Mouse (Mus musculus) stomach, embryonic 14.5 days (tissue): ENCODE measurements around the gene 2210010C04Rik. TPM values are rescaled to one million over a fixed set of nuclear protein-coding genes. Genes with fewer than 3 reads are reported as not detected.
"Not testable (repeated sequence)": the region's sequence is repeated elsewhere in the genome, so short reads cannot be mapped to it uniquely, and the experiment has no call there.

Source experiments
- ATAC-seq: fragments of 200-750 bp; cut with Nextera tagmentation; 2 replicates; pipeline ENCODE4 v1.8.0; 2017; ENCODE audit warnings: low read depth, moderate TSS enrichment; ENCODE audit not compliant: insufficient number of reproducible peaks, insufficient read depth, low FRiP score
- H3K27ac ChIP-seq: fragments of 300-500 bp; sonication (generic); 2 replicates; pipeline ENCODE4 v1.5.1; 2014; ENCODE audit warnings: mild to moderate bottlenecking, low read length, moderate library complexity, mixed read lengths
- H3K27me3 ChIP-seq: fragments of 300-500 bp; sonication (generic); 2 replicates; pipeline ENCODE4 v1.6.1; 2014; ENCODE audit warnings: low read length, control low read depth, mixed read lengths; ENCODE audit not compliant: control insufficient read depth, insufficient read depth
- H3K36me3 ChIP-seq: fragments of 300-500 bp; sonication (generic); 2 replicates; pipeline ENCODE4 v1.6.1; 2014; ENCODE audit warnings: mild to moderate bottlenecking, control low read depth, low read length, moderate library complexity, mixed read lengths; ENCODE audit not compliant: control insufficient read depth, insufficient read depth
- H3K4me1 ChIP-seq: fragments of 300-500 bp; sonication (generic); 2 replicates; pipeline ENCODE4 v1.6.1; 2014; ENCODE audit warnings: low read length, control low read depth, mixed read lengths; ENCODE audit not compliant: control insufficient read depth, insufficient read depth
- H3K4me2 ChIP-seq: fragments of 300-500 bp; sonication (generic); replicated peaks from 2 replicates; pipeline ENCODE4 v1.6.1; 2014; ENCODE audit warnings: low read depth, low read length, control low read depth
- H3K4me3 ChIP-seq: fragments of 300-500 bp; sonication (generic); 2 replicates; pipeline ENCODE4 v1.5.1; 2014; ENCODE audit warnings: low read depth, low read length, control low read depth
- H3K9ac ChIP-seq: fragments of 300-500 bp; sonication (generic); replicated peaks from 2 replicates; pipeline ENCODE4 v1.6.1; 2014; ENCODE audit warnings: low read depth, mild to moderate bottlenecking, control low read depth, low read length, moderate library complexity, mixed read lengths
- H3K9me3 ChIP-seq: fragments of 300-500 bp; sonication (generic); 2 replicates; pipeline ENCODE4 v1.6.1; 2016; ENCODE audit warnings: low read depth, low read length, control low read depth; ENCODE audit not compliant: control insufficient read depth
- whole genome bisulfite sequencing: fragments of 180-500 bp; shearing (Covaris S2); extraction: QIAGEN DNeasy Blood & Tissue Kit; methylation state at CpG from one replicate; pipeline ENCODE4 v1.1.7; 2014; 5-methylcytosine and 5-hydroxymethylcytosine counted together
- polyA plus RNA-seq: library from polyadenylated mRNA; unstranded; fragments of >200 nt; fragmentation: Nextera tagmentation; extraction: Ambion mirVana; gene quantifications from 2 replicates; pipeline ENCODE4 v1.2.1, GENCODE M21; 2014

The 2210010C04Rik gene
- polyA plus RNA-seq, 1 experiment from 2014 or later, result not detected

DNA sequence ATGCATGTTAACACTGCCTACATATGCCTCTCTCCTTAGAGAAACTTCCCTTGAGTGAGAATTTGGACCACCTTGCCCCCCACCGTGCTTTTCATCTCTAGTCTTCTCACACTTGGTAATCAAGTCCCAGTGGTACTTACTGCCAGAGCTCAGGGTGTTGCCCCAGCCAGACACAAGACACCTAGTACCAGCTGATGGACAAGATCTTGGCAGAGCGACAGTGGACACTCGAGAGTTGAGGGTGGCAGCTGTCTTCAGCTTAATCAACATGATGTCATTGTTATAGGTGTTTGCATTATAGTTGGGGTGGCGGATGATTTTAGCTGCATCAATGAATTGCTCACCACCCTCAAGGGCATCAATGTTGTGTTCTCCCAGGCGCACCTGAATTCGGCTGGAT lies 2.5 kb downstream of the 2210010C04Rik start:
- no peak overlapping the region for H3K4me2 ChIP-seq
- H3K36me3 ChIP-seq, result no peaks in the 10 kb centered on the region
- H3K27me3 ChIP-seq, result no peaks in the 10 kb centered on the region
- ATAC-seq, result no peak
- H3K4me1 ChIP-seq, result no peaks in the 10 kb centered on the region
- H3K9ac ChIP-seq, result no peak overlapping the region
- H3K27ac ChIP-seq, result no peak overlapping the region
- 78% methylated on average over 6 of the region's 6 CpGs for WGBS
- no peak overlapping the region for H3K4me3 ChIP-seq
- H3K9me3 ChIP-seq, result no peaks in the 10 kb centered on the region

DNA sequence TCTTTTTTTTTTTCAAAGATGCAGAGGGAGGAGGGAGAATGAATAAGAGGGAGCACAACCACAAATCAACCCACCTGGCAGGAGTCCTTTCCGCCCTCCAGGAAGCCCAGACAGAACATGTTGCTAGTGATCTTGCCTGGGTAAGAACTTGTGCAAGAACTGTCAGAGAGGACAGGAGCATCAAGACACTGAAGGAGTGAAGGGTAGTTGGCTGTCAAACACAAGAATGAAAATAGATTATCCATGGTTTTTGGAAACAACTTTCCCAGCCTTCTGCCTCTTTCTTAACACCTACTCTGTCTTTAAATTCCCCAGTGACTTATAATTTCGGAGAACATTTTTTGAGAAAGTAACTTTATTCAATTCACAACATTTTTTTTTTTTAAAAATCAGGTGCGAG lies 3.1 kb downstream of the 2210010C04Rik start:
- Histone ChIP-seq H3K4me1 (no peaks in the 10 kb centered on the region), H3K36me3 (no peaks in the 10 kb centered on the region), H3K9ac (no peak overlapping the region), H3K27me3 (no peaks in the 10 kb centered on the region), H3K4me3 (no peak overlapping the region), H3K4me2 (no peak overlapping the region), H3K9me3 (no peaks in the 10 kb centered on the region), H3K27ac (no peak overlapping the region)
- no peak for ATAC-seq
- WGBS, result 86% methylated on average over 3 of the region's 3 CpGs

DNA sequence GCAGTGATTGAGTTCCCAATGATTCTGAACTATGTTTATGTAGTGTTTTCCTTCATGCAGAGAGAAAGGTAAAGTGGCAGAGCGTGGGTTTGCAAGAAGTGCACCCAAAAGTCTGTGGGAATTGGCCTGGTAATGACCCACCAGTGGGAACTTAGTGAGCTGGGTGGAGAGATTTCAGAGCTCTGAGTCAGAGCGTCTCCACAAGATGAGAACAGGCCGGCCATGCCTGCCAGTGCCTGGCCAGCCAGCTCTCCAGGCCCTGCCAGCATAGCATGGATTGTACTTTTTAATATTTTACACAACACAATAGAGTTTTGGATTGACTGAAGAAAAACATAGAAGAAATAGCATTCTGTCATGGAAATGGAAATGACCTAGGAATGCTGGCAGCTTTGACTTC lies 4.5 kb downstream of the 2210010C04Rik start:
- Histone ChIP-seq H3K4me1 (no peaks in the 10 kb centered on the region), H3K4me2 (no peak overlapping the region), H3K4me3 (no peak overlapping the region), H3K27me3 (no peaks in the 10 kb centered on the region), H3K27ac (no peak overlapping the region), H3K9ac (no peak overlapping the region), H3K9me3 (no peaks in the 10 kb centered on the region), H3K36me3 (no peaks in the 10 kb centered on the region)
- ATAC-seq, result no peak
- 95% methylated on average over 3 of the region's 3 CpGs for WGBS

DNA sequence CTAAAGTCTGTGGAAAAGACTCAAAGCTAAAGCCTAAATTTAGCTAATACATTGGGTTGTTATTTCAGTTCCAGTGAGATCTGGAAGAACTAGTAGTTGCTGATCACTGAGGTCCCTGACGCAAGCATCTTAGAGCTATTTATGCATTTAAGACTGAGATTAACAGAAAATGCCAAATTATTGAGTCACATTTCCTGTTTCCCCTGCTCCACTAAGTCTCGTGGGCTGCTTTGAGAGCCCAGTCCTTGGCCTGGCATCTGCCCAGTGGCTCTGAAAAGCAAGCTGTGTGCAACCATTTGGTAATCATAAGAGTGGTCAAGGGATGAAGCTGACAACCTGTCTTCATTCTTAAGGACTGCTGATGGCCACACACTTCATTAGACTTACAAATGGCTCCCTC lies 8.3 kb downstream of the 2210010C04Rik start:
- Histone ChIP-seq H3K27me3 (no peaks in the 10 kb centered on the region), H3K4me1 (no peaks in the 10 kb centered on the region), H3K4me2 (no peak overlapping the region), H3K9me3 (no peaks in the 10 kb centered on the region), H3K27ac (no peak overlapping the region), H3K9ac (no peak overlapping the region), H3K36me3 (no peaks in the 10 kb centered on the region), H3K4me3 (no peak overlapping the region)
- WGBS, result 52% methylated on average over 2 of the region's 2 CpGs
- no peak for ATAC-seq

DNA sequence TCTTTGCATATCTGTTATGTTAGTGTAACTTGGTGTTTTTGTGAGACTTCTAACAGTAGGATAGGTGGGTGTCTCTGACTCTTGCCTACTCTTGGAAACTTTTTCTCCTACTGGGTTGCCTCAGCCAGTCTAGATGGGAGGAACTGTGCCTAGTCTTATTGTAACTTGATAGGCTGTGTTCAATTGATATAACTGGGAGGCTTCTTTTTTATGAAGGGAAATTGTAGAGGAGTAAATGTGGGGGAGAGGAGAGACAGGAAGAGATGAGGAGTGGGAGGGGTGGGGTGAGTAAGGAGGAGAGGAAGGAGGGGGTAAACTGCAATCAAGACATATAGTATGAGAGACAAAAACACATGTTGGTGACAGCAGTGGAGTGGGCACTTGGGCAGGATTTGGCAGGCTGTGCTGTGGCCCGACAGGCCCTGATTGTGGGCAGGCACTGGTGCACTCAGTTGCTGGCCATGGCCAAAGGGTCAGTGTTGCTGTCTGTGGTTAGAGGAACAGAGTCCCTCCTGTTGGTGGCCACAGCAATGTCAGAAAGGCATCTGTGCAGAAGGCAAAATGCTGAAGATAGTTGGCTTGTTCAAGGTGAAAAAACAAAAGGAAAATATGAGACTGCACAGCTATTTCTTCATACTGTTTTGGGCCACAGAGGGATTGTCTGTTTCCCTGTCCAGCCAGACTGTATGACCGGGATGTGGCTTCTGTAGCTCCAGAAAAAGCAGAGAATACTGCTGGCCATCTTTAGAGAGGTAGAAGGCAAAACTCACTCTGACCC lies 9.2 kb downstream of the 2210010C04Rik start:
- no peak for ATAC-seq
- H3K4me1 ChIP-seq, result no peaks in the 10 kb centered on the region
- no peaks in the 10 kb centered on the region for H3K36me3 ChIP-seq
- H3K27me3 ChIP-seq, result no peaks in the 10 kb centered on the region
- H3K9me3 ChIP-seq, result no peaks in the 10 kb centered on the region
- 79% methylated on average over 2 of the region's 2 CpGs for WGBS
- no peak overlapping the region for H3K4me3 ChIP-seq
- H3K4me2 ChIP-seq, result no peak overlapping the region
- no peak overlapping the region for H3K9ac ChIP-seq
- no peak overlapping the region for H3K27ac ChIP-seq

DNA sequence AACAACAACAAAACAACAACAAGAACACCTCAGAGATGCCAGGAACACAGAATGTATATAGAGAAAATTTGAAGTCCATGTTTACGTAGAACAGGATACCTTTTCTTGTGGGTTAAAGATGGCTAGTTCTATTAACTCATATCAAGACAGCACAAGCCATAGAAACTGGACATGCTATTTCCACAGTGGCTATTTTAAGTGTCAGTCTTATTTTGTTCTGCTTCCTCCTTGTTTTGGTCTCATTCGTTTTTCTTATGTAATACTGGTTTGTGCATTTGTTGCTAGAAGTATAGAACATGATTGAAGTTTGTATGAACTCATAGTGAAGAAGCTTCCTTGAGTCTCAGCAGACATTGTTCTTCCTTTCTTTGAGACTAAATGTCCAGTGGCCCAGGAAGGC lies 16.2 kb downstream of the 2210010C04Rik start:
- WGBS, result 82% methylated on average over 2 of the region's 2 CpGs
- H3K36me3 ChIP-seq, result no peaks in the 10 kb centered on the region
- ATAC-seq, result no peak

DNA sequence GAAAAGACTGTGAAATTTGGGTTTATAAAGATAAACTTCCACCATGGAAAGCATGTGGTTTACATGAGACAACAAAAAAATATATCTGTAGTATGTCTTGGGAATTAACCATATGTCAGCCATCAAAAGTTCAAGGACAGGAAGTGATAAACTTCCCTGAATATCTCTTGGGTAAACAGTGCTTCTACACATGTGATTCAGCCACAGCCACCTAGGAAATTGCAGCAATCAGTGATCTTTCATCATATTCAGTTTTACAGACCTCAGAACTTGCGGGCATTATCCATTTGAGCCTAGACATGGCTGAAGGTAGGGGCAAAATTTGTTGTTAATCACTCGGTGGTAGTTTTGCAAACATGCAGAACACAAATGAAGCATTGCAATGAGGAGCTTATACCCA lies 16.7 kb downstream of the 2210010C04Rik start:
- H3K4me1 ChIP-seq, result no peaks in the 10 kb centered on the region
- no peak for ATAC-seq
- no peak overlapping the region for H3K9ac ChIP-seq
- no peaks in the 10 kb centered on the region for H3K27me3 ChIP-seq
- H3K9me3 ChIP-seq, result no peaks in the 10 kb centered on the region
- no peaks in the 10 kb centered on the region for H3K36me3 ChIP-seq
- no peak overlapping the region for H3K4me3 ChIP-seq
- no peak overlapping the region for H3K27ac ChIP-seq
- 66% methylated on average over 2 of the region's 2 CpGs for WGBS
- no peak overlapping the region for H3K4me2 ChIP-seq

More for the DNA sequence above, 16.2 kb downstream of the 2210010C04Rik start:
- H3K27me3 ChIP-seq, result no peaks in the 10 kb centered on the region
- no peak overlapping the region for H3K4me2 ChIP-seq
- H3K4me1 ChIP-seq, result no peaks in the 10 kb centered on the region
- H3K4me3 ChIP-seq, result no peak overlapping the region
- H3K27ac ChIP-seq, result no peak overlapping the region
- H3K9ac ChIP-seq, result no peak overlapping the region
- no peaks in the 10 kb centered on the region for H3K9me3 ChIP-seq

DNA sequence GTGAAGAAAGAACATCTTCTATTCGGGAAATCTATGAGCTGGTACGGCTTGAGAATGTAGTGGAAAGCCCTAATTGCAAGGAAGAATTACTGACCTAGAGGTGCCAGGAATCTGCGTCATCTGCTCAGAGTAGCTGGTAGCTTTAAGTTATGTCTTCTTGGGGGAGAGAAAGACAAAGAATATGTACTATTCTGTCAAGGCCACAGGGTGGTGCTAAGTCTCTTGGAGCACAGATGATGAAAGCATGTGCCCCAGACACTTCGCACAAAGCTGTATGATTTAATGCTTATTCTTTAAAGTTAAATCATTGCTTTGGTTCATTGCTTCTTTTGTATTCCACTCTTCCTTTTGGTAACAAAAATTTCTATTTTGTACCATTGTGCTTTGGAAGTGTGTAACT lies 20.2 kb downstream of the 2210010C04Rik start:
- no peak overlapping the region for H3K4me2 ChIP-seq
- H3K36me3 ChIP-seq, result no peaks in the 10 kb centered on the region
- no peaks in the 10 kb centered on the region for H3K4me1 ChIP-seq
- H3K9me3 ChIP-seq, result no peaks in the 10 kb centered on the region
- ATAC-seq, result no peak
- WGBS, result 79% methylated on average over 4 of the region's 4 CpGs
- no peak overlapping the region for H3K27ac ChIP-seq
- H3K4me3 ChIP-seq, result no peak overlapping the region
- H3K27me3 ChIP-seq, result no peaks in the 10 kb centered on the region
- H3K9ac ChIP-seq, result no peak overlapping the region

DNA sequence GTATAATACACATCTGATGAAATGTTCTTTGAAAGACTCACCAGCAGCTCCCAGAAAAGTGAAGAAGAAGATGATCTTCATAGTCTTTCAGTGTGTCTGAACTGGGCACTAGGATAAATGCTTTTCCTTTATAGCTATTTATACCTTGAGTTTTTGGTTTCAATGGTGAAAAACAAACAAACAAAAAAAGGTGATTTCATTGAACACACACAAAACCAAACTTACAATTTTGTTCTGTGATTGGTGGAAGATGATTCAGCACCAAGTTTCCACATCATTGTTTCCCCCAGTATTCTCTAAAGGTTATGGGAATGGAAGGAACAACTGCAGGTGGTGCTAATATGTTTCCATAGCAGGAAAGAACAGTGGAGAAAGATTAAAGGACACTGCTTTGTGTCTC lies 35.9 kb downstream of the 2210010C04Rik start, which contains the start of gene Gm2663:
TSS of gene Gm2663 (minus strand) at position 101 of the 400 bp plus-strand sequence.
- H3K27me3 ChIP-seq, ATAC-seq, H3K9ac ChIP-seq, H3K4me1 ChIP-seq, H3K9me3 ChIP-seq, H3K36me3 ChIP-seq, H3K27ac ChIP-seq, H3K4me2 ChIP-seq, H3K4me3 ChIP-seq: not testable (repeated sequence)
